Mouse (Mus musculus) layer of hippocampus, adult 9-11 months (tissue): ENCODE results near the gene Kansl1.

ENCODE experiments used
- DNase-seq: peaks from one replicate; pipeline ENCODE4 v3.0.0; 2022

Gene Kansl1

DNA sequence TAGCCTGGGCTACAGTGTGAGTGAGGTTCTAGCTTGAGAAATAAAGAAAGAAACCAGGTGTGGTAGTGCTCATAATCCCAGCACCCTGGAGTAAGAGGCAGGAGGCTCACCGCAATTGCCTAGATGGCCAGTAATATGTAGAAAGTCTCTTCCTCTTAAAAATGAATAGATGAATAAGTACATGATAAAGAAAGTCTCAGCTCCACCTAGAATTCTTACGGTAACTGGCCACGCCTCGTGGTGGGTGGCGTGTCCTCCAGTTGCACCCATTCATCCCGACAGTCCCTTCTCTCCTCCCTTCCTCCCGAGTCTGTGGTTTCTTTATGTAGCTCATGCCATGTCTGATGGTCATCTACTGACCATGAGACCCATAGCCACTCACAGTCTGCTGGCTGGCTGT is 162.9 kb downstream of the Kansl1 start:
- DNase-seq = no peak

DNA sequence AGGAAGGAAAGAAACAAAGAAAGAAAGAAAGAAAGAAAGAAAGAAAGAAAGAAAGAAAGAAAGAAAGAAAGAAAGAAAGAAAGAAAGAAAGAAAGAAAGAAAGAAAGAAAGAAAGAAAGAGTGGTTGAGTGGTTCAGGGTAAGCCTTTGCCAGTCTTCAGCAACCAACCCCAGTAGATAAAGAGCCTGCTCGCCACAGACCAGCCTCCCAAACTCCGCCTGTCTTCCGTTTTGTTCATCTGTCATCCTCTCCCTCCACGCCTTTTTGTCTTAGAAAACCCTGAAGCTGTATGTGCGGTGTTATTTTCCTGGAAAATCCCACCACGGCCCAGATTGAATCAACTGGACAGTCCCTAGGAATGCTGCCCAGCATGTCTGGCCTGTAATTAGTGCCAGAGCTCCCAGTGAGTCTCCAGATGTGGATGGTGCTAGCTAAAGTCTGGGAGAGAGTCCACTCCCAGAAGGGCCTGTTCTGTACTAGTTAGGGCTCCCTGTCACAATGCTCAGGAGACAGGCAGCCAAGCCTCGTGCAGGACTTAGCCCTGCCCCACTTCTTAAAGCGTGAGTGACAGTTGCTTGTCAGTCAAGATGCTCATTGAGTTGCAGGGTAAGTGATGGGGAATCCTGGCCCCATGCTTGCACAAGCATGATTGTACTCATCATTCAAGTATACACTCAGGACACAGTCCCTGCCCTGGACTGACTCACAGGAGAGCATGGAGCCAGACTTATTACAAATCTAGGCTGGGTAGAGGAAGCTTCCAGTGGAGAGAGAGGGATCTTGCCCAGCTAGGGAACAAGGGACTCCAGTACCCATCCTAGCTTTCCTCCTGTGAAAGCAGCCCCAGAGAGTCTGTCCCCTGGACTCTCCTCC is 165.3 kb downstream of the Kansl1 start:
- DNase-seq = no peak

DNA sequence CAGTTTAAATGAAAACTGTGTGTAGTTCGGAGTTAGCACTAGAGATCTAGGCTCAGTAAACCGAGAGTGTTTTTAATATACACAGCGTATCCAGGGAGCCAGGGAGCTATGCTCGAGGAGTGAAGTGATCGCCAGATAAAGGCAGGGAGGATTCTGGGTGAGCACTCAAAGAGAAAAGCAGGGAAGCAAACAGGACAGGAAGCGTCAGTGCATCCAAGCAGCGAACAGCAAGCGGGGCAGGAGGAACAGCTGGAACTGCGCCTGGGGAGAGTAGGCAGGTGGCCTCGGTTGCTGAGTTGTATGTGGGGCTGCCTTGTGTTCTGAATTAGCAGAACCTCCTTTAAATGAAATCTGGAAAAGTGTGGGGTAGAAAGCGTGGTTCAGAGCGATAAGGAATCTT is 166.0 kb downstream of the Kansl1 start:
- no peak for DNase-seq

DNA sequence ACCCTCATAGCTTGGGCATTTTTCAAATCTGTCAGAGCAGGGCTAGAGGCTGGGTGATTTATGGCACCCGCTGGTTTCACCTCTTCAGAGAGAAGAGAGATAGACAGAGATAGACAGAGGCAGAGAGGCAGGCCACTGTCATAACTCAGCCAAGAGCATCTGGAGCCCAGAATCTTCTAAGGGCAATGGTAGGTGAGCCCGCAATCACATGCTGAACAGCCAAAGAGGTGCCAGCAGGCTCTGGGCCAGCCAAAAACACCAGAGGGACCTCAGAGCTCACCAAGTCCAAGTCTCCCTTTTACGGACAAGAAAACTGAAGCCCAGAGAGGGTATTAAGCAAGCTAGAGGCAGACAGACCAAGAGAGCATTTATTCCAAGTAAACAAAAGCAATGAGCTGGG is 171.0 kb downstream of the Kansl1 start:
- DNase-seq = no peak

DNA sequence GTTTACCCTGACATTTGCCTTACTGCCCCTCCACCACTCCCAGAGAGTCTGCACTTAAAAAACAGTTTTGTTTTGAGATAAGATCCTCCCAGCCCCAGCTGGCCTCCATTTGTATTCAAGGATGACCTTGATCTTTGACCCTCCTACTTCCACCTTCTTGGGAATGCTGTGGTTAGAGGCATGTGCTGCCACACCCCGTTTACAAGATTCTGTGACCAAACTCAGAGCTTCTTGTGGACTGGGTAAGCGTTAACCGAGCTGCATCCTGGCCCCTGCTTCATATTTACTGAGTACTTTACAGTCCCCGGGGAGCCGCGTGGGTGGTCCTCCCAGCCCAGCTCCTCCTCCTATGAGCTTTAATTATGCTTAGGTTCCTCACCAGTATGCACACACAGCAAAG is 173.0 kb downstream of the Kansl1 start:
- no peak for DNase-seq

DNA sequence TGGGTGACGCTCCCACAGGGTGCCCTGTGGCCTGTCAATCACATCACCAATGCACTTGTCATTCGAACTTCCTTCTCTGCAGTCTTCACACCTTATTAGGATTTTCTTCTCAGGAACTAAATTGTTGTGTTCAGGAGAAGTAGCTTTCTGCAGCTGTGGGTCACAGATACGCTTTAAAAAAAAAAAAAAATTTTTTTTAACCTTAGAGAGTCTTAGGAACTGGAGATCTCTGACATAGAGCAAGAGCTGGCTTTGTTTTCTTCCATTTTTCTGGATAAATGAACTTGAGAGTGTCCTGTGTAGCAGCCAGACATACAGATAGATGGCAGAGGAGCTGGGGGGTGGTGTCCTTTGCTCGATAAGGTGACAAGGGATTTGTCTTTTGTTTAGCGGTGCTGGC is 173.5 kb downstream of the Kansl1 start:
- DNase-seq = no peak

DNA sequence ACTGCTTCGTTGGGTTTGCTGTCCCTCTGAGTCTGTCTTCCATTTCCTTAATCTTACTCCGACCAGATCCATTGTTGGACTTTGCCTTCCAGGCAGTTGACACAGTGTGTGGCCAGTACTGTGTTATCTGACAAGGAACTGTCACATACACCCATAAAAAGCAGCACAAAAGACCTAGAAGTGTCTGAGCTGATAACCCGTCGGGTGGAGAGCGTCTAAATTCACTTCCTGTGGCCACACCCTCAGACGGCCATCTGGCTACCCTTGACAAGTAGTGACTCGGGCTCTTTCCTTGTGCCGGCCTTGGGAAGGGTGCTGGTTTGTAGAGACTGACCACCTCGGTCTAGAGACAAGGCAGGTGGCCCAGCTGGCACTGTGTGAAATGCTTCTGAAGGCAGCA is 175.4 kb downstream of the Kansl1 start:
- DNase-seq = no peak

DNA sequence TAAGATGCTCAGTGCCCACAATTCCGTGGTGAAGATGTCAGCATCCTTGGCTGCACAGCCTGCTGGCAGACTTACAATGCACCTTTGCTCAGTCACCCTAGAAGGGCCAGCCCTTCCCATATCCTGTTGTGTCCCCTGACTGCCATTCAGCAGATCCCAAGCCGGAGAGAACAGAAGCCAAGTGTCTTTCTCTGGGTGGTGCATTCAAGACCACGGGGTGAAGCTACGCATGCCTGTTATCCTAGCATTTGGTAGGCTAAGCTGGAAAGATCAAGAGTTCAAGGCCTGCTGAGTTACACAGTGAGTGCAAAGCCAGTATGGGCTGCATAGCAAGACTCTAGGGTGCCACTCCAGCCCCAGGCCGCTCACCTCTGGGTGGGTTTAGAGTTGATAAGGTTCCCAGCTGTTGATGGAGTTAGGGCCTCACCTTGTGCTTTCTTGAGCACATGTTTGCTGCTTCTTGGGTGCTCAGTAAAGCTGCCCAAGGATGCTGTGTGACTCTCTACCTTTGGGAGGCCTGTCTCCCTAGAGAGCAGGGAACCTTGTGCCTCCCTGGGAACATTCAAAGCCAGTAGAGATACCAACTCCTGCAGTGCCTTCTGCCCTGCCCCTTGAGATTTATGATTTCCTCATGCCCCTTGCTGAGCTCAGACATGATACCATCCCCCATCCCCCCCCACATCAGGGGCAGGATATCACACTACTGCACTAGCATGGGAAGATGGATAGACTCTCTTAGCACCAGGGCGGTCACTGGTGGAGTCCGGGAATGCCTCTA is 176.0 kb downstream of the Kansl1 start:
- no peak for DNase-seq

DNA sequence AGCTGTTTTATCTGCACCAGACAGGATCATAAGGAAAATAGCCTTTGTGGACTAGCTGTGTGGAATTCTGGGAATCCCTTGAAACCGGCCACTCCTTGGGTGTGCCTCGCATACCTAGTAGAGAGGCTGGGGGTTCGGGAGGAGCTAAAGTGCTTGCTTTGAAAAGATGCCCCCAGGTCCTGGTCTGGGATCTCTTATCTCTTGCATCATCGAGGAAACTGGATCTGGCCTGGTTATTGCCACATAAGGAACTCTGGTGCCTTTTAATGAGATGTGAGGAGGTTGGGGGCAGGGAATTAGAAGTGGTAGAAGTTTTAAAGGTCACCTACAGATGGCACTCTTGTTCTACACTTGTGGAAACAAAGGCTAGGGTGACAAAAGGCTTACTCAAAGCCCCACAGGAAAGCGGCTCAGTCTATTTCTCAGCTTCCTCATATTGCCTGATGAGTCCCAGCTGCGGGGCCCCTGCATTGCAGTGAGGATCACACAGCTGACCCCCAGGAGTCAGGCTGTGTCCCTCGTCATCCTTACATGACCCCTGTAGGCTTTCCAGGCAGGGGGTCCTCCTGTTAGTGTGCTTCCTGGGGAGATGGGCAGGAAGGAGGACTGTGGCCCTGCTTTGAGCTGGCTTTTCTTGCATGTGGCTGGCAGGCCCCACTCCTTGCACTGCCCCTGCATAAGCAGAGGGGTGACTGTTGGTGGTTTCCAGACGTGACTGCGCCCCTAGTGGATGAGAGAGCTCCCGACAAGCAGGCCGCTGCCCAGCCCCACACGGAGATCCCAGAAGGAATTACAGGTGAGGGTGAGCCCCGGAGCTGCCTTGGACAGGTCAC is 179.2 kb downstream of the Kansl1 start:
- peak; percentile 64 for DNase-seq

DNA sequence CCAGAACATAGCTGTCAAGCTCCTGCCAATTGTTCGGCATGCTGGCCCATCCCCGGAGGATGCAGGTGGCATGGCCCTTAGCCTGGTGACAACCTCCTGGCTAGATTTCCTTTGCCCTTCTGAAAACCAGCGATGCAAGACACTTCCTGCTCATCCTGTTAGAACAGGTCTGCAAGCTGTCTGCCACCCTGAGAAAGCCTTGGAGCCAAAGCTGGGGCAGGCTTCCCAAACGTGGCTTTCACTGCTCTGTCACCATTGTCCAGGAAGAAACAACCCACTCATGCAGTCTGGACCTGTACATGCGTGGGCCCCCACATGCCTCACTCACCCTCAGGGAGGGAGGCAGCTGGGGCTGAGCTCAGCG is 179.8 kb downstream of the Kansl1 start:
- peak; percentile 59 for DNase-seq

DNA sequence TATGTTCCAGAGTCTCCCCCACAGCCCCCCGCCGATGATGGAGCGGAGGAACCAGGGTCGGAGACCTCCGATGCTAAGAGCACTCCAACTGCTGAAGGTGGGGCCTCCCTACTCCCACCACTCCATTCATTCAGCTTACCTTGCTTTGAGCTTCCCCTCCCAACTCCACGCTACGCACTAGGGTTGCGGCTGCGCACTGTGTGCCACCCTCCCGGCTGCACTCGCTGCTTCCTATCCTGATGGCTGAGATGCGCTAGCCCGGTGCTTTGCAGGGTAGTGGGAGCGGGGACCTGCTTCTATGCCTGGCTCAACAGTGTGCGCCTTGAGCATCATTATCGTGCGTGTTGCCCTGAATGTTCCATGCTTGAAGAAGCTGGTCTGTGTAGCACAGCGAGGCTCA is 181.5 kb downstream of the Kansl1 start:
- no peak for DNase-seq
